Comparison of ENCODE assay signal across 9 mouse cellular contexts in the genomic region with DNA sequence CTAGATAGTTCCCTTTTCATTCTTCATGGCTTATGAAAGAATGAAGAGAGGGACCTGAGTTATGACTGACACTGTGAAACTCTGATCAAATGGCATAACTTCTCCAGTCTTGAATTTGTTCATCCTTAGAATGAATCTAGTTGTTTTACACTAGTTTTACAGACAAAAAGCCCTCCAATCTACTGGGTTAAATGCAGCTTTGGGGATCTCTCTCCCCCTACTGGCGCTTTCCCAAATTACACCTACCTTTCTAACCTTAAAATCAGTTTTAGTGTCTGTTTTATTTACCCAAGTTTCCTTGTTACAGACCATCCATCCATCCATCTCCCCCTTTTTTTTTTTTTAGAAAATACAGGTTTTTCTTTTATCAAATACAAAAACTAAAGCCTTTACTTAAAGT. TPM values are rescaled to one million over a fixed set of nuclear protein-coding genes. Genes with fewer than 3 reads are reported as not detected.
DNase-seq lines count a peak whose midpoint lies in the region; ATAC-seq and TF ChIP-seq lines count a peak whose summit lies in the region.
"Had no signal": no experiment of that assay in that cellular context is flagged by ENCODE, and none has a peak within 500 bp of the region (broad histone marks: within the 10 kb centered on the region; RNA-seq: fewer than 3 reads in every experiment).

No protein-coding gene starts in this region.

- no peaks in the 10 kb centered on the region for H3K4me1 ChIP-seq in kidney, adult 2 months (ENCODE audit: control insufficient read depth, insufficient read depth, low read length)
- H3K4me1 ChIP-seq in kidney, embryonic 14.5 days (ENCODE audit: control insufficient read depth, insufficient read depth, low read length): no peaks in the 10 kb centered on the region
- H3K4me1 ChIP-seq in limb, embryonic 14.5 days (ENCODE audit: control insufficient read depth, insufficient read depth, low read length): no peaks in the 10 kb centered on the region
- H3K4me1 ChIP-seq: megakaryocyte, embryonic 14.5 days had no signal

- H3K9me3 ChIP-seq in kidney, embryonic 14.5 days (ENCODE audit: control insufficient read depth, low read length): no peaks in the 10 kb centered on the region
- H3K9me3 ChIP-seq in limb, embryonic 14.5 days (ENCODE audit: control insufficient read depth, low read length): no peaks in the 10 kb centered on the region

- DNase-seq in kidney, adult 2 months: peak; percentile 63
- peak; percentile 78 for DNase-seq in NIH3T3 (ENCODE audit: low read depth)
- peak; percentile 40 for DNase-seq in forelimb bud, embryonic 11.5 days (ENCODE audit: low read depth, low spot score)
- peak; percentile 61 for DNase-seq in limb, embryonic 14.5 days (ENCODE audit: low spot score)
- peak; percentile 34 for DNase-seq in thymus, postnatal 14 days

- no peak overlapping the region for H3K27ac ChIP-seq in kidney, adult 2 months (ENCODE audit: insufficient read depth, low read depth, low read length)
- H3K27ac ChIP-seq in kidney, embryonic 14.5 days (ENCODE audit: low read depth, low read length): no peak overlapping the region
- H3K27ac ChIP-seq in limb, embryonic 14.5 days (replicated peaks; ENCODE audit: low read depth, low read length): no peak overlapping the region

- H3K27me3 ChIP-seq in kidney, adult 2 months (replicated peaks; ENCODE audit: control insufficient read depth, insufficient read depth, low read length): no peaks in the 10 kb centered on the region
- H3K27me3 ChIP-seq in kidney, embryonic 14.5 days (ENCODE audit: control insufficient read depth, insufficient read depth, low read length): no peaks in the 10 kb centered on the region
- no peaks in the 10 kb centered on the region for H3K27me3 ChIP-seq in limb, embryonic 14.5 days (ENCODE audit: control insufficient read depth, insufficient read depth, low read length)

- H3K9ac ChIP-seq in kidney, embryonic 14.5 days (ENCODE audit: low read depth, low read length): no peak overlapping the region
- H3K9ac ChIP-seq in limb, embryonic 14.5 days (ENCODE audit: low read depth, low read length, severe bottlenecking): no peak overlapping the region

- 0% methylated on average over 1 of the region's 1 CpGs for WGBS in kidney, adult 2 months
- WGBS in kidney, embryonic 14.5 days: 6% methylated on average over 1 of the region's 1 CpGs
- WGBS in limb, embryonic 14.5 days: 3% methylated on average over 1 of the region's 1 CpGs

- no peak overlapping the region for H3K4me3 ChIP-seq in kidney, adult 2 months (ENCODE audit: insufficient read depth, low read depth, low read length)
- H3K4me3 ChIP-seq in kidney, embryonic 14.5 days (ENCODE audit: low read length): no peak overlapping the region
- H3K4me3 ChIP-seq in limb, embryonic 14.5 days (replicated peaks; ENCODE audit: low read length): no peak overlapping the region
- H3K4me3 ChIP-seq: erythroblast, embryonic 14.5 days; megakaryocyte, embryonic 14.5 days had no signal

- TF ChIP-seq CTCF in kidney, adult 2 months (conservative IDR thresholded peaks at IDR 0.05; ENCODE audit: insufficient read depth, insufficient read length, low read depth, low read length): no peak

- H3K4me2 ChIP-seq in kidney, embryonic 14.5 days (replicated peaks; ENCODE audit: low read depth, low read length): no peak overlapping the region
- no peak overlapping the region for H3K4me2 ChIP-seq in limb, embryonic 14.5 days (replicated peaks; ENCODE audit: low read depth, low read length, severe bottlenecking)

- no peaks in the 10 kb centered on the region for H3K36me3 ChIP-seq in kidney, adult 2 months (ENCODE audit: control insufficient read depth, insufficient read depth, low read length)
- no peaks in the 10 kb centered on the region for H3K36me3 ChIP-seq in kidney, embryonic 14.5 days (ENCODE audit: control insufficient read depth, insufficient read depth, low read length)
- H3K36me3 ChIP-seq in limb, embryonic 14.5 days (ENCODE audit: control insufficient read depth, insufficient read depth, low read length): no peaks in the 10 kb centered on the region; the same call in none of the 2 replicates

- no peak for ATAC-seq in kidney, embryonic 14.5 days (ENCODE audit: low FRiP score, low TSS enrichment)
- ATAC-seq in CD4-positive, CD25-positive, alpha-beta regulatory T cell, adult 4 months: peak; percentile 61
- ATAC-seq in limb, embryonic 14.5 days (ENCODE audit: low FRiP score, low read depth): no peak

- no peak for TF ChIP-seq POLR2A in kidney, adult 2 months (IDR thresholded peaks at IDR 0.05; ENCODE audit: low read depth, low read length)
- no peak for TF ChIP-seq POLR2A in limb, embryonic 14.5 days (IDR thresholded peaks at IDR 0.05; ENCODE audit: borderline replicate concordance, extremely low read depth, insufficient read depth, insufficient read length)

RNA-seq across cellular contexts. Expression of gene Gm26741, which starts 27.6 kb away (rescaled TPM):
- polyA plus RNA-seq in kidney, adult 2 months (2012; rRNA removed): not detected in 2 replicates
- not detected in 2 replicates for polyA plus RNA-seq in kidney, embryonic 14.5 days (2014; fragmentation: Nextera tagmentation; extraction: Ambion mirVana)
- polyA plus RNA-seq in CD4-positive, CD25-positive, alpha-beta regulatory T cell, adult 4 months (2017; shearing (Covaris generic)): not detected
- polyA plus RNA-seq in limb, embryonic 14.5 days (2012; rRNA removed): not detected in 2 replicates
- not detected in 2 replicates for polyA plus RNA-seq in limb, embryonic 14.5 days (2014; fragmentation: Nextera tagmentation; extraction: Ambion mirVana)
- polyA plus RNA-seq: erythroblast, embryonic 14.5 days had no signal

RNA-seq across cellular contexts. Expression of gene Gopc, which starts 50.9 kb away (rescaled TPM):
- polyA plus RNA-seq in kidney, adult 2 months (2012; rRNA removed): 5.4 and 8.5 TPM in 2 replicates
- polyA plus RNA-seq in kidney, embryonic 14.5 days (2014; fragmentation: Nextera tagmentation; extraction: Ambion mirVana): 10.4 and 19.0 TPM in 2 replicates
- polyA plus RNA-seq in CD4-positive, CD25-positive, alpha-beta regulatory T cell, adult 4 months (2017; shearing (Covaris generic)): 1 to 10 TPM; 6.6 to 8.9 TPM
- polyA plus RNA-seq in limb, embryonic 14.5 days (2012; rRNA removed): 14.6 and 17.6 TPM in 2 replicates
- polyA plus RNA-seq in limb, embryonic 14.5 days (2014; fragmentation: Nextera tagmentation; extraction: Ambion mirVana): 20.2 and 21.8 TPM in 2 replicates

RNA-seq across cellular contexts. Expression of gene Nepn, which starts 57.8 kb away (rescaled TPM):
- polyA plus RNA-seq in kidney, adult 2 months (2012; rRNA removed): 27.7 and 29.6 TPM in 2 replicates
- not detected in 2 replicates for polyA plus RNA-seq in kidney, embryonic 14.5 days (2014; fragmentation: Nextera tagmentation; extraction: Ambion mirVana)
- not detected for polyA plus RNA-seq in CD4-positive, CD25-positive, alpha-beta regulatory T cell, adult 4 months (2017; shearing (Covaris generic))
- polyA plus RNA-seq in limb, embryonic 14.5 days (2012; rRNA removed): 0.06 TPM in 2 replicates
- polyA plus RNA-seq in limb, embryonic 14.5 days (2014; fragmentation: Nextera tagmentation; extraction: Ambion mirVana): 0.14 TPM in 1 of 2 replicates, not detected in the other
- polyA plus RNA-seq: erythroblast, embryonic 14.5 days had no signal

Comparison
In these comparisons a context has a peak if more than half of its experiments do, and no peak if none do; other contexts are left out.
1. RNA of gene Nepn, which starts 57.8 kb away (polyA plus RNA-seq): 27.7 to 29.6 TPM in kidney, adult 2 months; not detected in kidney, embryonic 14.5 days, 0.06 to 0.14 TPM in limb, embryonic 14.5 days and not detected in CD4-positive, CD25-positive, alpha-beta regulatory T cell, adult 4 months; every median in the first group is over 10 times any median in the second.
2. Peak in every context shown above with its lines, with median percentiles within 50 percentile points of each other: DNase-seq.